Mouse (Mus musculus): ENCODE measurements around the gene Gm29110.
"Not testable (repeated sequence)": the region's sequence is repeated elsewhere in the genome, so short reads cannot be mapped to it uniquely, and the experiment has no call there.

Gene Gm29110

DNA sequence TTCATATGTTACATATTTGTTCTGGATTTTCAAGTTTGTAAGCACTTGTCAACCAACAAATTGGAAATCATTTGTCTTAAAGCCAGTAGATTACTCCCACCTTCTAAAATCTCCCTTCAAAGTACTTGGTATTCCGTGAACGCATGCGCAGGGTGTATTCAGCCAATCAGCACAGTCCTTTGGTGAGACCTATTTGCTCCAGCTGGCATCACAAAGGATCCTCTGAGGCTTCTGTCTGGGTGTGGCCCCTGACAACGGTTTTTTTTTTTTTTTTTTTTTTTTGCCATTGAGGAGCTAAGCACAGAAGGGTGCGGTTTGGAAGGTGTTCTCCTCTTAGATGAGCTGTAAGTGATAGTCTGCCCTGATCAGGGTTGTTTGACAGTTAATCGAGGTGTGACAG lies at the start of gene Gm29110:
TSS of gene Gm29110 (plus strand) at position 301 of the 400 bp plus-strand sequence.
- CTCF ChIA-PET: not testable (repeated sequence)
